Comparison of ENCODE assay signal across 20 mouse cellular contexts in the genomic region with DNA sequence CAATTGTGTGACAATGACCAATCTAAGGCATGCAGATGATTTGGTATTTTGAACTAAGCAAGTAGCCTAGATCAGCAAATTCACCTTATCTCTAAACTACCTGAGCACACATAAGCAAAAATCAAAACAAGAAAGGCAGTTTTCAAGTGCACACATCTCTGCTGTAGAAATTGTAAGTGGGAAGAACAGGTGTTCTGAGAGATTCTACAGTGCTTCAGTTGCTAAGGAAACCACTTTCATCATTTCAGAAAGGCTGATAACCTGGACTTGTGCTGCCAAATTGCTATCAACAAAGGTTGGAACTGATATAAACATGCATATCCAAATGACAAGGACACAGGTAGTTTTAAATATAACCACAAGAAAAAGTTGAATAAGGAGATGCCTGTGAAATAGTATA.
"Had no signal": no experiment of that assay in that cellular context is flagged by ENCODE, and none has a peak within 500 bp of the region (broad histone marks: within the 10 kb centered on the region; RNA-seq: fewer than 3 reads in every experiment).

No protein-coding gene starts in this region.

- H3K36me3 ChIP-seq: kidney, embryonic 15.5 days; limb, embryonic 12.5 days; limb, embryonic 15.5 days; neural tube, embryonic 13.5 days; stomach, embryonic 15.5 days had no signal

- H3K9ac ChIP-seq: kidney, embryonic 15.5 days; limb, embryonic 12.5 days; limb, embryonic 15.5 days; liver, embryonic 14.5 days; liver, postnatal 0 days; lung, embryonic 14.5 days; neural tube, embryonic 13.5 days; stomach, embryonic 15.5 days had no signal

- H3K9me3 ChIP-seq: kidney, embryonic 15.5 days; limb, embryonic 15.5 days; neural tube, embryonic 13.5 days; stomach, embryonic 15.5 days had no signal

- DNase-seq: kidney, adult 11 months; kidney, adult 8-10 months; kidney, postnatal 10 days; kidney, postnatal 36 days; left cerebral cortex, postnatal 4 days; liver, postnatal 0 days; lung, embryonic 14.5 days; right cerebral cortex, postnatal 25 days; spleen, adult 18-20 months; thymus, postnatal 25 days had no signal

- H3K4me3 ChIP-seq: kidney, embryonic 15.5 days; limb, embryonic 12.5 days; limb, embryonic 15.5 days; myocyte; neural tube, embryonic 13.5 days; stomach, embryonic 15.5 days had no signal

- H3K4me2 ChIP-seq: kidney, embryonic 15.5 days; limb, embryonic 12.5 days; limb, embryonic 15.5 days; liver, embryonic 11.5 days; lung, embryonic 14.5 days; neural tube, embryonic 13.5 days; stomach, embryonic 15.5 days had no signal

- ATAC-seq: liver, postnatal 0 days; lung, postnatal 0 days had no signal

- H3K27ac ChIP-seq: kidney, embryonic 15.5 days; limb, embryonic 12.5 days; limb, embryonic 15.5 days; liver, embryonic 14.5 days; macrophage; neural tube, embryonic 13.5 days; stomach, embryonic 15.5 days had no signal

- H3K27me3 ChIP-seq: kidney, embryonic 15.5 days; limb, embryonic 12.5 days; limb, embryonic 15.5 days; neural tube, embryonic 13.5 days; stomach, embryonic 15.5 days had no signal

- H3K4me1 ChIP-seq: kidney, embryonic 15.5 days; limb, embryonic 12.5 days; limb, embryonic 15.5 days; neural tube, embryonic 13.5 days; stomach, embryonic 15.5 days had no signal
